Mouse (Mus musculus) lung, postnatal 0 days (tissue): Measurements from ENCODE around the gene Vmn1r215.

ENCODE experiments used
- CTCF ChIP-seq: IDR thresholded peaks from 2 replicates; pipeline ENCODE4 v1.5.1; 2016; ENCODE audit warnings: antibody characterized with exemption, mild to moderate bottlenecking
- EP300 ChIP-seq: IDR thresholded peaks from 2 replicates; pipeline ENCODE4 v1.6.1; 2016; ENCODE audit warnings: antibody characterized with exemption, mild to moderate bottlenecking, control low read depth

DNA sequence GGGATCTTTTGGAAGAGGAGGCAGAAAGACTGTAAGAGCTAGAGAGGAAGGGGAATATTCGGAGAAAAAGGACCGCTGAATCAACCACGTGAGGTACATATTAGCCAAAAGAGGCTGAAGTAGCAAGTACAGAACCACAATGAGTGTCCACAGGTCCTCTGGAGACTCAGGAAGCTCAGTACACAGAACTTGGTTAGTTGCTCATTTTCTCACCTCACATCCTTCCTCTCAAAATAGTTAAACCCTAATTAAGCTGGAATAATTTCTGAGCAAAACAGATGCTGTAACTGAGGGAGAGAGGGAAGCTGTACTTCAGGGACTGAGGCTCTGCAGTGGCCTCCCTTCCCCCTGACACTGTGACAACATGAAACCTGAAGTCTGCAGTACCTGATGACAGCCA lies 37.7 kb upstream of the Vmn1r215 start, which contains the start of gene Vmn1r214:
- no peak for TF ChIP-seq CTCF
- TF ChIP-seq EP300: no peak
